Mouse (Mus musculus) layer of hippocampus, adult 2 months (tissue): Measurements from ENCODE around the gene Tekt5. TPM values are rescaled to one million over a fixed set of nuclear protein-coding genes. Genes with fewer than 3 reads are reported as not detected.

Experiments
- DNase-seq, 2 experiments: peaks; one replicate each; pipeline ENCODE4 v3.0.0; 2022; ENCODE audit warnings: low spot score in 2 of 2
- H3K27ac ChIP-seq: fragments of 200-600 bp; 2 replicates; pipeline ENCODE4 v1.8.1; 2022
- H3K4me3 ChIP-seq: fragments of 200-600 bp; 2 replicates; pipeline ENCODE4 v1.8.1; 2022; ENCODE audit warnings: mild to moderate bottlenecking
- CTCF ChIP-seq: fragments of 200-600 bp; conservative IDR thresholded peaks from 2 replicates; pipeline ENCODE4 v1.8.1; 2022; ENCODE audit warnings: antibody characterized with exemption, mild to moderate bottlenecking, moderate library complexity
- long read RNA-seq, 2 experiments: library from polyadenylated mRNA; stranded (forward); transcript quantifications; one replicate each; pipeline ENCODE4 v2.0.0; 2021; ENCODE audit warnings: borderline mapping rate in 2 of 2
- total RNA-seq, 2 experiments: library from RNA; stranded (reverse); gene quantifications; 2 replicates each; pipeline ENCODE4 v1.2.3; 2021

Tekt5 gene
- total RNA-seq: 1 to 10 TPM; 6.1 to 7.4 TPM
- long read RNA-seq, experiment 1, partial matches to known transcripts: 1 of 4 reads
- long read RNA-seq, experiment 1, other reads (novel, unspliced or antisense): 0 of 4 reads
- long read RNA-seq, experiment 2, transcript Tekt5-201 (7 exons, 1,803 nt): major isoform, 7 of 8 reads
- long read RNA-seq, experiment 2, partial matches to known transcripts: 1 of 8 reads
- long read RNA-seq, experiment 2, other reads (novel, unspliced or antisense): 0 of 8 reads

GRCm38 (mm10) chr16:10394699-10395540 lies at the start of gene Tekt5:
Gene Tekt5, minus strand, starts transcription at chr16:10395490.
- DNase-seq: peak in 1 of 2 experiments; percentile 32
- peak; percentile 80 for TF ChIP-seq CTCF
- peak within 1 kb of the TSS; percentile 4; the same call in 1 of the 2 replicates for H3K27ac ChIP-seq

GRCm38 (mm10) chr16:10443723-10444122 lies 48.4 kb upstream of the Tekt5 start:
- no peak for TF ChIP-seq CTCF
- H3K27ac ChIP-seq: no peak overlapping the region
- DNase-seq: no peak
- H3K4me3 ChIP-seq: no peak overlapping the region

More at GRCm38 (mm10) chr16:10394699-10395540, at the start of gene Tekt5:
- peak within 1 kb of the TSS; percentile 51 for H3K4me3 ChIP-seq

GRCm38 (mm10) chr16:10441761-10442160 lies 46.5 kb upstream of the Tekt5 start:
- no peak overlapping the region for H3K4me3 ChIP-seq
- no peak overlapping the region for H3K27ac ChIP-seq
- DNase-seq: no peak
- TF ChIP-seq CTCF: no peak

DNA sequence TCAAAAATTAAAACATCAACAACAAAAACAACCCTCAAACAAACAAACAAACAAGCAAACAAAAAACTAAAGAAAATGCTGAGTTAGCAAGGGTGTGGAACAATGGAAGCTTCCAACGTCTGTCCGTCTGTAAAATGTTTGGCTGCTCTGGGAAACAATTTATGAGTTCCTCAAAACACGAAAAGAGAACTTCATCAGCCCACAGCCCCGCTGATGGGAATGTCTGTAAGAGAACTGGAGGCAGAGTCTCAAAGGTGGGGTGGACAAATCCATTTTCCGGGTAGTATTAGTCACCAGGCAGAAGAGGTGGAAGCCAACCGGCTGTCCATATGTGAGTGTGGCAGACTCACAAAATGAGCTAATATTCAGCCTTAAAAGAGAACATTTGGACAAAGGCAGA lies 46.0 kb upstream of the Tekt5 start:
- TF ChIP-seq CTCF: no peak
- DNase-seq: no peak

DNA sequence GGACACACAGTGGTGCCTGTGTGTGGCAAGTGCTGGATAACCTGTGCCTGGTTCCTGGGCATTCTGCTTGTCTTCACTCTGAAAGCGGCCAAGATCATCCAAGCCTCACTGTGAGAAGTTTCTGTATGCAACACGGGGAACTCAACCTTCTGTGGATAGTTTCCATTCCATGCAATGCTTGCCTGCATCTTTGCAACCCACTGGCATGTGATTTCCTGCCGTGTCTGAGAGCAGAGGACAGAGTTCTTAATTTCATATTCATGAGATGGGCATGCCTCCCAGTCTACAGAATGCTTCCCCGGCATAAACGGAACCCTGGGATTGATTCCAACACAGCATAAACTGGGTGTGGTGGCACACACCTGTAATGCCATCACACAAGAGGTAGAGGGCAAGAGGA lies 42.8 kb upstream of the Tekt5 start:
- H3K27ac ChIP-seq: no peak overlapping the region
- H3K4me3 ChIP-seq: no peak overlapping the region
- DNase-seq: no peak
- TF ChIP-seq CTCF: no peak

More for the DNA sequence above, 46.0 kb upstream of the Tekt5 start:
- no peak overlapping the region for H3K4me3 ChIP-seq
- no peak overlapping the region for H3K27ac ChIP-seq

DNA sequence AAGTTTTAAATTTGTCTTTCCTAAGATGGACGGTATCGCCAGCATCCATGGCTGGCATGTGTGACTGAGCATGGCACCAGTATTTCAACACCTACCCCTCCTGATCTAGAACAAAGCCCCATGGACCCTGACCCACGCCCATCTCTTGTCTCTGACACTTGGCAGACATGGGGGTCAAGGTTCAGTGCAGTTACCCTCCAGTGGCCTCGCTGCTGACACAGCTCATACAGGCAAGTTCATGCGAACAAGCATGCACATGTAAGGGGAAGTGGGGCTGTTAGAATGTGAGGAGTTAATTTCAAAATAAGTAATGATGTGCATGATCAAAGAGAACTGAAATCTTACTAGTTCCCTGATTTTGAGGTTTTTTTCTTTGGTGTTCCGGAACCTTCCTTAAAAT lies 40.9 kb upstream of the Tekt5 start:
- DNase-seq: no peak
- TF ChIP-seq CTCF: no peak
- no peak overlapping the region for H3K4me3 ChIP-seq
- no peak overlapping the region for H3K27ac ChIP-seq

DNA sequence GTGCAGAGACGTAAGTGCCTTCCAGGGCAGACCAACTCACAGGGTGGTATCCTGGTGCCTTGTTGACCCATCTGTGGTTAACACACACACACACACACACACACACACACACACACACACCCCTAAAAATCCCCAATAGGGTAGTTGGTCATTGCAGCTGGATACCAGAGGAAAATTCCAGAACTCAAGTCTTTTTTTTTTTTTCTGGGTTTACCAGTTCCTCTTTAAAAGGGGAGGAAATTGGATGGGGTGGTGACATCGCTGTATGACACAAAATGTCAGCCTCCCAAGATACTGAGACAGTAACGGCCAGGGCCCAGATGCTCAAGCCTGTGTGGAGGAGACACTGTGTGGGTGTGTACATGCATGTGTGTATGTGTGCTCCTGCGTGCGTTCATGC lies 38.1 kb upstream of the Tekt5 start:
- no peak for TF ChIP-seq CTCF
- no peak for DNase-seq
- Histone ChIP-seq H3K4me3 (no peak overlapping the region), H3K27ac (no peak overlapping the region)

DNA sequence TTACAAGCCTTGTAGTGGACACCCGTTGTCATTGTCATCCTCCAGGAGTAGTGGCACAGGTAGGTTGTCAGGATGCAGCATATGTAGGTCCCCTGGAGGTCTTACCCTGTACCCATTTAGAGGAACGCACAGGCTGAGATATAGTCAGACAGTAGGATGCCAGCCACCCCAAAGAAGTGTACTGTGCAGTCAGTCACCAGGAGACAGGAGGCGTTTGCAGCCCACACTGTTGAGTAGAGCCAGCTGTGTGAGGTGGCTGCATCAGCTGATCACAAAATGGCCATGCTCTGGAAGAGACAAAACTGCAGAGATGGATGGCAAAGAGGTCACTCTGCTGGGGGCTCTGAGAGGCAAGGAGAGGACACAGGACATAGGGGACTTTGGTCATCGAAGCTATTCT lies 37.1 kb upstream of the Tekt5 start:
- TF ChIP-seq CTCF: no peak
- DNase-seq: no peak
- peak overlapping the region; percentile 46; the same call in 1 of the 2 replicates for H3K27ac ChIP-seq
- no peak overlapping the region for H3K4me3 ChIP-seq

DNA sequence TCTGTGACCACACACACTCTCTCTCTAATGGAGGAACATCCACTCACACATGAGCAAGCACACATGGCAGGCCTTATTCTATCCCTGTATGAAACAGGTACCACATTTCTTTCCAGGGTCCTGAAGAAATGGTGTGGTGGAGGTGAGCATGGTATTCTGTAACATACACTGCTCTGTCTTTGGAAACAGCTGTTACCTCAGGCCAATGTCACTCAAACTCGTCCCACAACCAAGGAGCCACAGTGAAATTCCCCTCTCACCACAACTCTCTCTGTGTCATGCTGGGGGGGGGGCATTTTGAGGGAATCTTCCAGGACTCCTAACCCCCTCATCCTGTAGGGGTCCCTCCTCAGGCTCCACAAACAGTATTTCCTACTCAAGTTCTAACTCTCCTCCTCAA lies 36.6 kb upstream of the Tekt5 start:
- Histone ChIP-seq H3K4me3 (no peak overlapping the region), H3K27ac (no peak overlapping the region)
- DNase-seq: no peak
- TF ChIP-seq CTCF: no peak

- no peak for TF ChIP-seq CTCF
- peak in 1 of 2 experiments; percentile 7 for DNase-seq
- H3K4me3 ChIP-seq: no peak overlapping the region
- H3K27ac ChIP-seq: no peak overlapping the region
These were observed 25.3 kb upstream of the Tekt5 start for GRCm38 (mm10) chr16:10420447-10421054.

DNA sequence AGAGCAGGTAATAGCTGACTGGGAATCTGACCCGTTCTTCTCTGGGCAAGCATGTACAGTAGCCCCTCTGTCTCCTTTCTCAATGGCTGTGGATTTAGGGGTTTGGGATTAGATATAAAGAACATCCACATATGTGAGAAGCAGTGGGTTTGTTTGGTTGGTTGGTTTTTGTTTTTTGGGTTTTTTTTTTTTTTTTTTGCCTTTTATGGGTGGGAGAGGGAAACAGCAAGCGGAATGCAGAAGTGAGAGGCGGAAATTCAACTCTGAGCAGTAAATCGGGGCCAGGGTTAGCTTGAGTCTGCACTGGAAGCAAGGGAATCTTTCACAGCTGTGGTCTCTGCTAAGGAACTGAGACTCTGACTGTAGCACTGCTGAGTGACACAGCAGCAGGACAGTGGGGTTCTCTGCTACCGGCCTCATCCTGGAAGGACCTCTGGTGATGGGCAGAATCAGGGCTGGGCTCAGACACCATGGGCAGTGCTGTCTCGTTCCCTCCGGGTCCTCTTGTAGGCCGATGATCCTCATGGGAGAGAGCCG lies 22.5 kb upstream of the Tekt5 start:
- no peak for DNase-seq
- Histone ChIP-seq H3K27ac (no peak overlapping the region), H3K4me3 (no peak overlapping the region)
- no peak for TF ChIP-seq CTCF

DNA sequence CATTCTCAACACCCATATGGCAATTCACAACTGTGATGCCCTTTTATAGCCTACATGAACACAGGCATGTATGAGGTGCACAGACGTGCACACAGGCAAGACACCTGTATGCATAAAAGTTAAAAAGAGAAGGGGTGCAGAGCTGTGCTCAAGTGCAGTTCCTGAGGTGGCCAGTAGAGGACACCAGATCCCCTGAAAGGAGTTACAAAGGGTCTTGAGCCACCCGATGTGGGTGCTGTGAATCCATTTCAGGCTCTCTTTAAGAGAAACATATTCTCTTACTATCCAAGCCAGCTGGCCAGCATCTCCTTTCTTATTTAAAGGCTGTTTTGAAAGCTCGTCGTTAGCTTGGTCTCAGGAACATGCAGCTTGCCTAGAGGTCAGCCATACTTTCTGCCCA lies 21.6 kb upstream of the Tekt5 start:
- Histone ChIP-seq H3K4me3 (no peak overlapping the region), H3K27ac (no peak overlapping the region)
- TF ChIP-seq CTCF: peak; percentile 77
- DNase-seq: peak in 1 of 2 experiments; percentile 6

- H3K4me3 ChIP-seq: no peak overlapping the region
- no peak overlapping the region for H3K27ac ChIP-seq
- TF ChIP-seq CTCF: peak; percentile 82
- peak; percentile 39 to 44 for DNase-seq
These were observed 20.7 kb upstream of the Tekt5 start for GRCm38 (mm10) chr16:10415976-10416375.
